In the genomic region with DNA sequence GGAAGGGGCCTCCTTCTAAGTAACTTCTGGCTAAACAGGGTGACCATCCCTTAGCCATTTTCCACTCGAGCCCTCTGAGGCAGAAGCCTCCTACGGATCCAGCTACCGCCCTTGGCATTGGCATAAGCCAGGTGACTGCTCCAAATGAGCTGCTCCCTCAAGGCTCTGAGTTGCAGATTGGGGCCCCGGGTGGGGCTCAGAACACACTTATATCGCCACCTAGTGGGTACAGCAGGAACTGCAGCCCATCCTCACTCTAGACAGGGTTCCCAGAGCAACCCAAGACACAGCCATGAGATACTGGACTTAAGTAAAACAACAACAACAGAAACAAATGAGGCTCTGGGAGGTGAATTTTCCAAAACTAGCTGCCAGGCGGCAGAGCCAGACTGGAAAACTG, we compare ENCODE assay signal across 8 mouse cellular contexts. TPM values are rescaled to one million over a fixed set of nuclear protein-coding genes. Genes with fewer than 3 reads are reported as not detected.
A peak's percentile ranks its signal among the peaks of the same experiment; 100 is the strongest.
DNase-seq lines count a peak whose midpoint lies in the region; ATAC-seq and TF ChIP-seq lines count a peak whose summit lies in the region.

No protein-coding gene starts in this region.

- H3K27me3 ChIP-seq in G1E (ENCODE audit: insufficient read depth, low read length): peaks cover 15% of the 10 kb centered on the region; the same call in 1 of the 2 replicates
- 0 out of 2 replicates have a peak, but pooled peaks cover 5% of the 10 kb centered on the region for H3K27me3 ChIP-seq in hindbrain, embryonic 10.5 days (ENCODE audit: insufficient read depth, poor library complexity, severe bottlenecking)
- no peaks in the 10 kb centered on the region for H3K27me3 ChIP-seq in lung, embryonic 16.5 days (ENCODE audit: control insufficient read depth, insufficient read depth, low read depth, low read length)

- ATAC-seq in G1E (ENCODE audit: extremely low read depth, insufficient number of reproducible peaks, low FRiP score, poor library complexity, severe bottlenecking): peak; percentile 76
- ATAC-seq in frontal cortex, adult (ENCODE audit: low TSS enrichment): peak; percentile 91
- ATAC-seq in lung, embryonic 16.5 days (ENCODE audit: low read depth): peak; percentile 80

- peak; percentile 76 for DNase-seq in G1E (ENCODE audit: low spot score)
- peak; percentile 83 to 89 for DNase-seq in cerebellum, adult 18-20 months
- DNase-seq in hindbrain, embryonic 10.5 days (ENCODE audit: low spot score): peak; percentile 81
- peak; percentile 72 for DNase-seq in layer of hippocampus, adult 9-11 months
- DNase-seq in ovary, postnatal 36 days (ENCODE audit: low spot score): peak; percentile 74
- DNase-seq in thymus, postnatal 14 days: peak; percentile 83

- no peaks in the 10 kb centered on the region for H3K36me3 ChIP-seq in G1E (replicated peaks)
- no peaks in the 10 kb centered on the region for H3K36me3 ChIP-seq in hindbrain, embryonic 10.5 days
- H3K36me3 ChIP-seq in lung, embryonic 16.5 days (ENCODE audit: control insufficient read depth, insufficient read depth, low read length): no peaks in the 10 kb centered on the region

- 1% methylated on average over 6 of the region's 6 CpGs for WGBS in hindbrain, embryonic 10.5 days
- WGBS in lung, embryonic 16.5 days: 3% methylated on average over 6 of the region's 6 CpGs

- no peaks in the 10 kb centered on the region for H3K9me3 ChIP-seq in G1E (replicated peaks)
- H3K9me3 ChIP-seq in hindbrain, embryonic 10.5 days: no peaks in the 10 kb centered on the region
- no peaks in the 10 kb centered on the region for H3K9me3 ChIP-seq in lung, embryonic 16.5 days (ENCODE audit: control insufficient read depth, low read length)

- H3K27ac ChIP-seq in hindbrain, embryonic 10.5 days: no peak overlapping the region
- H3K27ac ChIP-seq in lung, embryonic 16.5 days (ENCODE audit: low read length): no peak overlapping the region

- no peak overlapping the region for H3K4me2 ChIP-seq in lung, embryonic 16.5 days (ENCODE audit: low read depth, low read length)

- TF ChIP-seq CTCF in G1E (IDR thresholded peaks at IDR 0.05; ENCODE audit: low read depth, low read length): peak; percentile 86

- H3K4me1 ChIP-seq in G1E (ENCODE audit: insufficient read depth, low read depth, low read length): peaks cover 13% of the 10 kb centered on the region
- H3K4me1 ChIP-seq in hindbrain, embryonic 10.5 days (replicated peaks): peaks cover 25% of the 10 kb centered on the region
- no peaks in the 10 kb centered on the region for H3K4me1 ChIP-seq in lung, embryonic 16.5 days (replicated peaks; ENCODE audit: control insufficient read depth, insufficient read depth, low read length)

- no peak overlapping the region for H3K9ac ChIP-seq in lung, embryonic 16.5 days (ENCODE audit: low read length)

- no peak overlapping the region for H3K4me3 ChIP-seq in G1E (ENCODE audit: low read depth, low read length)
- H3K4me3 ChIP-seq in hindbrain, embryonic 10.5 days: no peak overlapping the region
- H3K4me3 ChIP-seq in lung, embryonic 16.5 days (ENCODE audit: low read length): no peak overlapping the region

RNA-seq across cellular contexts. Expression of gene Srp9, which starts 15.8 kb away (rescaled TPM):
- total RNA-seq in G1E (2014; fragmentation: Nextera tagmentation): 54.2 and 59.0 TPM in 2 replicates
- 133 and 134 TPM in 2 replicates for total RNA-seq in G1E (2017)
- 35.5 and 37.8 TPM in 2 replicates for polyA plus RNA-seq in G1E (2012)
- 167 and 168 TPM in 2 replicates for polyA plus RNA-seq in hindbrain, embryonic 10.5 days (2016; fragmentation: Nextera tagmentation; extraction: Ambion mirVana)
- 133 and 141 TPM in 2 replicates for polyA plus RNA-seq in lung, embryonic 16.5 days (2015; fragmentation: Nextera tagmentation; extraction: Ambion mirVana)

RNA-seq across cellular contexts. Expression of gene Vmn1r1, which starts 23.9 kb away (rescaled TPM):
- total RNA-seq in G1E (2014; fragmentation: Nextera tagmentation): not detected in 2 replicates
- total RNA-seq in G1E (2017): 0.06 and 0.22 TPM in 2 replicates
- polyA plus RNA-seq in G1E (2012): not detected in 2 replicates
- not detected in 2 replicates for polyA plus RNA-seq in hindbrain, embryonic 10.5 days (2016; fragmentation: Nextera tagmentation; extraction: Ambion mirVana)
- polyA plus RNA-seq in lung, embryonic 16.5 days (2015; fragmentation: Nextera tagmentation; extraction: Ambion mirVana): not detected in 2 replicates
